Mouse (Mus musculus): Measurements from ENCODE around the gene Tspan10. TPM values are rescaled to one million over a fixed set of nuclear protein-coding genes. Genes with fewer than 3 reads are reported as not detected.

Tspan10 gene
- polyA plus RNA-seq, 1 experiment from 2014 or later = not detected

- TF ChIP-seq EP300 (IDR thresholded peaks at IDR 0.05) = no peak
- no peak for TF ChIP-seq CTCF (IDR thresholded peaks at IDR 0.05)
- Histone ChIP-seq H3K36me3 (ENCODE audit: insufficient read depth, low read length) (peaks cover 31% of the 10 kb centered on the region), H3K9me3 (ENCODE audit: low read length) (no peaks in the 10 kb centered on the region), H3K27ac (ENCODE audit: low read length) (no peak overlapping the region), H3K4me3 (ENCODE audit: low read depth, low read length) (no peak overlapping the region), H3K9ac (replicated peaks; ENCODE audit: low read depth) (no peak overlapping the region), H3K27me3 (replicated peaks; ENCODE audit: insufficient read depth, low read length) (no peaks in the 10 kb centered on the region), H3K4me2 (replicated peaks; ENCODE audit: low read depth, low read length) (peak overlapping the region; percentile 98), H3K4me1 (ENCODE audit: insufficient read depth, low read depth, low read length) (peaks cover 9% of the 10 kb centered on the region)
- DNase-seq (ENCODE audit: low spot score) (no peak), ATAC-seq (no peak)
- WGBS = 74% methylated on average over 3 of the region's 3 CpGs
Measured at GRCm38 (mm10) chr11:120493911-120494310, 51.5 kb downstream of the Tspan10 start.

Other genes with a start within 250 kb of the Tspan10 start
- gene Bahcc1, start 209.7 kb upstream of the Tspan10 start, polyA plus RNA-seq (2015; fragmentation: Nextera tagmentation; extraction: Ambion mirVana) = 5.9 and 6.6 TPM in 2 replicates
- gene Actg1, start 94.1 kb upstream of the Tspan10 start, polyA plus RNA-seq (2015; fragmentation: Nextera tagmentation; extraction: Ambion mirVana) = 1,989 and 2,317 TPM in 2 replicates
- 0.36 and 0.74 TPM in 2 replicates for gene Fscn2, start 81.1 kb upstream of the Tspan10 start, polyA plus RNA-seq (2015; fragmentation: Nextera tagmentation; extraction: Ambion mirVana)
- gene Faap100, start 63.9 kb upstream of the Tspan10 start, polyA plus RNA-seq (2015; fragmentation: Nextera tagmentation; extraction: Ambion mirVana) = 18.1 and 19.6 TPM in 2 replicates
- gene Nploc4, start 4.9 kb upstream of the Tspan10 start, polyA plus RNA-seq (2015; fragmentation: Nextera tagmentation; extraction: Ambion mirVana) = 15.3 and 16.5 TPM in 2 replicates
- gene Pde6g, start 10.9 kb downstream of the Tspan10 start, polyA plus RNA-seq (2015; fragmentation: Nextera tagmentation; extraction: Ambion mirVana) = not detected in 2 replicates
- gene Oxld1, start 15.4 kb downstream of the Tspan10 start, polyA plus RNA-seq (2015; fragmentation: Nextera tagmentation; extraction: Ambion mirVana) = 14.9 and 18.9 TPM in 2 replicates
- 16.5 and 21.1 TPM in 2 replicates for gene Ccdc137, start 15.5 kb downstream of the Tspan10 start, polyA plus RNA-seq (2015; fragmentation: Nextera tagmentation; extraction: Ambion mirVana)
- 29.8 and 33.4 TPM in 2 replicates for gene Arl16, start 25.0 kb downstream of the Tspan10 start, polyA plus RNA-seq (2015; fragmentation: Nextera tagmentation; extraction: Ambion mirVana)
- gene Mrpl12, start 42.0 kb downstream of the Tspan10 start, polyA plus RNA-seq (2015; fragmentation: Nextera tagmentation; extraction: Ambion mirVana) = 60.6 and 67.7 TPM in 2 replicates
- gene Slc25a10, start 49.2 kb downstream of the Tspan10 start, polyA plus RNA-seq (2015; fragmentation: Nextera tagmentation; extraction: Ambion mirVana) = 75.4 and 83.4 TPM in 2 replicates
- gene Gcgr, start 88.1 kb downstream of the Tspan10 start, polyA plus RNA-seq (2015; fragmentation: Nextera tagmentation; extraction: Ambion mirVana) = 0.61 and 0.76 TPM in 2 replicates
- 209 and 215 TPM in 2 replicates for gene Mcrip1, start 107.1 kb downstream of the Tspan10 start, polyA plus RNA-seq (2015; fragmentation: Nextera tagmentation; extraction: Ambion mirVana)
- gene Ppp1r27, start 108.5 kb downstream of the Tspan10 start, polyA plus RNA-seq (2015; fragmentation: Nextera tagmentation; extraction: Ambion mirVana) = not detected in 2 replicates
- gene P4hb, start 130.6 kb downstream of the Tspan10 start, polyA plus RNA-seq (2015; fragmentation: Nextera tagmentation; extraction: Ambion mirVana) = 551 and 555 TPM in 2 replicates
- 512 TPM in 2 replicates for gene Arhgdia, start 139.0 kb downstream of the Tspan10 start, polyA plus RNA-seq (2015; fragmentation: Nextera tagmentation; extraction: Ambion mirVana)
- gene Alyref, start 155.7 kb downstream of the Tspan10 start, polyA plus RNA-seq (2015; fragmentation: Nextera tagmentation; extraction: Ambion mirVana) = 149 and 150 TPM in 2 replicates
- gene Anapc11, start 155.8 kb downstream of the Tspan10 start, polyA plus RNA-seq (2015; fragmentation: Nextera tagmentation; extraction: Ambion mirVana) = 138 and 151 TPM in 2 replicates
- 2.5 and 2.9 TPM in 2 replicates for gene Npb, start 165.8 kb downstream of the Tspan10 start, polyA plus RNA-seq (2015; fragmentation: Nextera tagmentation; extraction: Ambion mirVana)
- 93.9 and 102 TPM in 2 replicates for gene Pcyt2, start 175.3 kb downstream of the Tspan10 start, polyA plus RNA-seq (2015; fragmentation: Nextera tagmentation; extraction: Ambion mirVana)
- gene Sirt7, start 182.6 kb downstream of the Tspan10 start, polyA plus RNA-seq (2015; fragmentation: Nextera tagmentation; extraction: Ambion mirVana) = 45.3 and 46.0 TPM in 2 replicates
- gene Mafg, start 191.0 kb downstream of the Tspan10 start, polyA plus RNA-seq (2015; fragmentation: Nextera tagmentation; extraction: Ambion mirVana) = 25.9 and 28.3 TPM in 2 replicates
- 6.9 and 7.1 TPM in 2 replicates for gene Pycr1, start 201.1 kb downstream of the Tspan10 start, polyA plus RNA-seq (2015; fragmentation: Nextera tagmentation; extraction: Ambion mirVana)
- 0.46 TPM in 1 of 2 replicates, not detected in the other for gene Myadml2, start 205.5 kb downstream of the Tspan10 start, polyA plus RNA-seq (2015; fragmentation: Nextera tagmentation; extraction: Ambion mirVana)
- gene Notum, start 218.5 kb downstream of the Tspan10 start, polyA plus RNA-seq (2015; fragmentation: Nextera tagmentation; extraction: Ambion mirVana) = 8.5 and 10.2 TPM in 2 replicates
- 114 and 129 TPM in 2 replicates for gene Aspscr1, start 230.3 kb downstream of the Tspan10 start, polyA plus RNA-seq (2015; fragmentation: Nextera tagmentation; extraction: Ambion mirVana)